Mouse (Mus musculus): ENCODE results near the gene Pik3c2a. TPM values are rescaled to one million over a fixed set of nuclear protein-coding genes. Genes with fewer than 3 reads are reported as not detected.

Pik3c2a gene
- polyA plus RNA-seq, 1 experiment: 1.8 TPM

DNA sequence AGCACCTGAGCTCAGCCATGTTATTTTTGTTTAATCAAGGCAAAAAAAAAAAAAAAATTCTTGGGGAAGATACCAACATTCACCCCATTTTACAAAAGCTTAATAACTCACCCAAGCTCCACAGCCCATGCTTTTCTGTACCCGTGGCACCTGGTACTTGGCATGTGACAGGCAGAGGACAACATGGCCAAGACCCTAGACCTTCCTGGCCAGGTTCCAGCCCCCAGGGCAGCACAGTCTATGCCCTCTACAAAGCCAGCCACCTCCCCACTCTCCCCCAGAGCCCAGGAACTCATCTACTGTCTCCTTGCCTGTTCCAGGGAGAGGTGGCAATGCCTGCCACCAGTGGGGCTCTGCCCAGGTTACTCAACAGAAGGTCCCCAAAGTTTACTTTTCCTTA lies 152.7 kb downstream of the Pik3c2a start:
- DNase-seq (ENCODE audit: low read depth in 1 of 2, low spot score in 2 of 2): no peak
- no peaks in the 10 kb centered on the region for H3K4me1 ChIP-seq (ENCODE audit: control insufficient read depth, insufficient read depth, insufficient read length)
- no peak overlapping the region for H3K4me3 ChIP-seq (ENCODE audit: extremely low read depth, insufficient read depth, insufficient read length)
- H3K27me3 ChIP-seq (ENCODE audit: control insufficient read depth, insufficient read depth, low read length): no peaks in the 10 kb centered on the region
- H3K36me3 ChIP-seq (ENCODE audit: control insufficient read depth, insufficient read depth, low read length): no peaks in the 10 kb centered on the region
- 88% methylated on average over 1 of the region's 1 CpGs for WGBS
- no peak for TF ChIP-seq CTCF (IDR thresholded peaks at IDR 0.05; ENCODE audit: extremely low read depth, insufficient read depth, insufficient read length, insufficient replicate concordance)
- no peak for TF ChIP-seq POLR2A (IDR thresholded peaks at IDR 0.05; ENCODE audit: low read depth, low read length)
- no peak overlapping the region for H3K27ac ChIP-seq (ENCODE audit: insufficient read depth, low read length)

DNA sequence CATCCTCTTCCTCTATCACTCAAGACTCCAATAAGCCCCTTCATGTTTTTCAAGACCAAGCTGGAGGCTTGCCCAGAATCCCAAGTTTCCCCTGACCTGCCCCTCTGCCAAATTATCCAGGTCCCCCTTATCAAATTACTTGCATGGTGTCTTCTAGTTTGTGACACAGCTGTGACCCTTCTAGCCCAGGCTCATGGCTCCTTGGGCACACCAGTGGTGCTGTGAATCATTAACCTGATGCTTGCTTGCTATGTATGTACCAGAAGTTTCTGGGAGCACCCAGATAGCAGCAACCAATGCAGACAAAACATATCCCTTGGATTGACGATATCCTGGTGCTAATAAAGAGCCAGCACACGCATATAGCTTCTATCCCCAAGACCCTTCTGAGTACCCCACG lies 154.3 kb downstream of the Pik3c2a start:
- 90% methylated on average over 3 of the region's 3 CpGs for WGBS
- Histone ChIP-seq H3K4me3 (ENCODE audit: extremely low read depth, insufficient read depth, insufficient read length) (no peak overlapping the region), H3K27me3 (ENCODE audit: control insufficient read depth, insufficient read depth, low read length) (no peaks in the 10 kb centered on the region), H3K36me3 (ENCODE audit: control insufficient read depth, insufficient read depth, low read length) (no peaks in the 10 kb centered on the region), H3K4me1 (ENCODE audit: control insufficient read depth, insufficient read depth, insufficient read length) (no peaks in the 10 kb centered on the region), H3K27ac (ENCODE audit: insufficient read depth, low read length) (no peak overlapping the region)
- no peak for TF ChIP-seq POLR2A (IDR thresholded peaks at IDR 0.05; ENCODE audit: low read depth, low read length)
- no peak for TF ChIP-seq CTCF (IDR thresholded peaks at IDR 0.05; ENCODE audit: extremely low read depth, insufficient read depth, insufficient read length, insufficient replicate concordance)
- no peak for DNase-seq (ENCODE audit: low read depth in 1 of 2, low spot score in 2 of 2)

DNA sequence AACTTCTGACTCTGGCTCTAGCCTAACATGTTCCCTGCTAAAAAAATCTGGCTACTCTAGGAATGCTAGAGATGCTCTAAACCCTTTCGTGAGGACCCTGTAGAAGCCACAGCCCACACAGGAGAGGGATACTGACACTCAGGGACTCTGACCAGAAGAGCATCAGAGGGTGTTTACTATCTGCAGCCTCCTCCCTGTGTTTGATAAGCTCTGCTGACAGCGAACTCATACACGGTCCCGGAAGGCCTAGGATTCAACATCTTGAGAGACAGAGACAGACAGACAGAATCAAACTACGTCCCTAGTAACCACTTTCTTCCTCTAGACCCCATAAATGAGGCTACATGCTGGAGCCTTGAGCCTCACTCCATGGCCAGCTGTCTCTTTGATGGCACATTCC lies 155.3 kb downstream of the Pik3c2a start:
- H3K27me3 ChIP-seq (ENCODE audit: control insufficient read depth, insufficient read depth, low read length): no peaks in the 10 kb centered on the region
- no peak for TF ChIP-seq POLR2A (IDR thresholded peaks at IDR 0.05; ENCODE audit: low read depth, low read length)
- TF ChIP-seq CTCF (IDR thresholded peaks at IDR 0.05; ENCODE audit: extremely low read depth, insufficient read depth, insufficient read length, insufficient replicate concordance): no peak
- H3K4me3 ChIP-seq (ENCODE audit: extremely low read depth, insufficient read depth, insufficient read length): no peak overlapping the region
- H3K4me1 ChIP-seq (ENCODE audit: control insufficient read depth, insufficient read depth, insufficient read length): no peaks in the 10 kb centered on the region
- DNase-seq (ENCODE audit: low read depth in 1 of 2, low spot score in 2 of 2): no peak
- H3K36me3 ChIP-seq (ENCODE audit: control insufficient read depth, insufficient read depth, low read length): no peaks in the 10 kb centered on the region
- 88% methylated on average over 5 of the region's 5 CpGs for WGBS
- H3K27ac ChIP-seq (ENCODE audit: insufficient read depth, low read length): no peak overlapping the region

Other genes with a start within 250 kb of the Pik3c2a start
- 3.8 and 3.9 TPM in 2 replicates for gene Plekha7, start 135.1 kb downstream of the Pik3c2a start, polyA plus RNA-seq (2012; rRNA removed)
- gene Rps13, start 109.3 kb downstream of the Pik3c2a start, polyA plus RNA-seq (2012; rRNA removed): 73.6 and 160 TPM in 2 replicates
- 1.7 and 2.5 TPM in 2 replicates for gene Nucb2, start 60.9 kb upstream of the Pik3c2a start, polyA plus RNA-seq (2012; rRNA removed)